Mouse (Mus musculus): ENCODE results near the gene Cd2bp2. TPM values are rescaled to one million over a fixed set of nuclear protein-coding genes. Genes with fewer than 3 reads are reported as not detected.

The Cd2bp2 gene
- polyA plus RNA-seq, 1 experiment from 2014 or later: 96.5 TPM

- Histone ChIP-seq H3K4me3 (ENCODE audit: low read depth, low read length) (peak overlapping the region; percentile 88), H3K36me3 (ENCODE audit: control insufficient read depth, insufficient read depth, low read length) (peaks cover 2% of the 10 kb centered on the region; the same call in 1 of the 2 replicates), H3K27ac (ENCODE audit: low read depth, low read length) (peak overlapping the region; percentile 77), H3K4me2 (ENCODE audit: low read depth, low read length, severe bottlenecking) (peak overlapping the region; percentile 99), H3K9ac (ENCODE audit: low read length) (peak overlapping the region; percentile 89), H3K4me1 (replicated peaks; ENCODE audit: control insufficient read depth, insufficient read depth, low read length) (peaks cover 10% of the 10 kb centered on the region; the same call in 1 of the 2 replicates), H3K9me3 (ENCODE audit: control insufficient read depth, low read length) (no peaks in the 10 kb centered on the region), H3K27me3 (ENCODE audit: control insufficient read depth, insufficient read depth, low read length) (no peaks in the 10 kb centered on the region; the same call in 1 of the 2 replicates)
- ATAC-seq (replicated peaks; ENCODE audit: low FRiP score): peak; percentile 36
- peak; percentile 71 for DNase-seq (ENCODE audit: low spot score)
- whole genome bisulfite sequencing: under 1% methylated on average over 49 of the region's 53 CpGs
These were observed 11.8 kb upstream of the Cd2bp2 start for GRCm38 (mm10) chr7:127207374-127208294.

- Histone ChIP-seq H3K27me3 (ENCODE audit: control insufficient read depth, insufficient read depth, low read length) (no peaks in the 10 kb centered on the region), H3K9me3 (ENCODE audit: control insufficient read depth, low read length) (no peaks in the 10 kb centered on the region), H3K9ac (ENCODE audit: low read length) (peak overlapping the region; percentile 89), H3K4me3 (ENCODE audit: low read depth, low read length) (peak overlapping the region; percentile 88), H3K36me3 (ENCODE audit: control insufficient read depth, insufficient read depth, low read length) (peaks cover 2% of the 10 kb centered on the region; the same call in 1 of the 2 replicates), H3K4me1 (replicated peaks; ENCODE audit: control insufficient read depth, insufficient read depth, low read length) (peaks cover 10% of the 10 kb centered on the region; the same call in 1 of the 2 replicates), H3K27ac (ENCODE audit: low read depth, low read length) (no peak overlapping the region), H3K4me2 (ENCODE audit: low read depth, low read length, severe bottlenecking) (peak overlapping the region; percentile 99)
- DNase-seq (ENCODE audit: low spot score): no peak
- WGBS: 71% methylated on average over 2 of the region's 2 CpGs
- ATAC-seq (replicated peaks; ENCODE audit: low FRiP score): no peak
These were observed 10.8 kb upstream of the Cd2bp2 start for GRCm38 (mm10) chr7:127206606-127207005.

DNA sequence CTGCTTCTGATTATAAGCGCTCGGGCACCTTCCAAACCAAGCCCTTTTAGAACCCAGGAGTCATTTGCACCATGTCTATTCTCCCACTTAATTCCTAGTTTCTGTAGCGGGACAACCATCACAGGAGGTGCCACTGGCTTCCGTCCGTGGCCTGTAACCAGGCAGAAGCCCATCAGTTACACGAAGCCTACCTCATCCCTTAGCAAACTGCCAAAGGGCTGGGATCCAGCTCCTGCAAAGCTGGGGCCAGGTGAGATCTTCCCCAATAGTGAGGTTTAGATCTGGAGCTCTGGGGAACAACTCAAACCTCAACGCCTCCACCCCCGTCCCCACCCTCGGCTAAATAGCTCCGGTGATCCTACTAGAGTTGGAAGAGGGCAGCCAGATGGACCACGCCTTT, 634 bp upstream of the Cd2bp2 start:
- H3K27me3 ChIP-seq (ENCODE audit: control insufficient read depth, insufficient read depth, low read length): no peaks in the 10 kb centered on the region
- peaks cover 6% of the 10 kb centered on the region for H3K4me1 ChIP-seq (replicated peaks; ENCODE audit: control insufficient read depth, insufficient read depth, low read length)
- H3K27ac ChIP-seq (ENCODE audit: low read depth, low read length): peak overlapping the region; percentile 55; the same call in 1 of the 2 replicates
- no peaks in the 10 kb centered on the region for H3K9me3 ChIP-seq (ENCODE audit: control insufficient read depth, low read length)
- peaks cover 28% of the 10 kb centered on the region for H3K36me3 ChIP-seq (ENCODE audit: control insufficient read depth, insufficient read depth, low read length)
- H3K4me3 ChIP-seq (ENCODE audit: low read depth, low read length): peak overlapping the region; percentile 80
- H3K9ac ChIP-seq (ENCODE audit: low read length): peak overlapping the region; percentile 70
- WGBS: 64% methylated on average over 11 of the region's 11 CpGs
- peak overlapping the region; percentile 87 for H3K4me2 ChIP-seq (ENCODE audit: low read depth, low read length, severe bottlenecking)
- ATAC-seq (replicated peaks; ENCODE audit: low FRiP score): no peak
- no peak for DNase-seq (ENCODE audit: low spot score)

GRCm38 (mm10) chr7:127194633-127195029, 1.2 kb downstream of the Cd2bp2 start:
- Histone ChIP-seq H3K27ac (ENCODE audit: low read depth, low read length) (no peak overlapping the region), H3K4me1 (replicated peaks; ENCODE audit: control insufficient read depth, insufficient read depth, low read length) (peaks cover 6% of the 10 kb centered on the region), H3K36me3 (ENCODE audit: control insufficient read depth, insufficient read depth, low read length) (peaks cover 23% of the 10 kb centered on the region), H3K4me3 (ENCODE audit: low read depth, low read length) (peak overlapping the region; percentile 80), H3K9ac (ENCODE audit: low read length) (peak overlapping the region; percentile 89), H3K4me2 (ENCODE audit: low read depth, low read length, severe bottlenecking) (peak overlapping the region; percentile 87), H3K9me3 (ENCODE audit: control insufficient read depth, low read length) (no peaks in the 10 kb centered on the region), H3K27me3 (ENCODE audit: control insufficient read depth, insufficient read depth, low read length) (no peaks in the 10 kb centered on the region)
- no peak for DNase-seq (ENCODE audit: low spot score)
- ATAC-seq (replicated peaks; ENCODE audit: low FRiP score): no peak
- WGBS: 85% methylated on average over 7 of the region's 7 CpGs

DNA sequence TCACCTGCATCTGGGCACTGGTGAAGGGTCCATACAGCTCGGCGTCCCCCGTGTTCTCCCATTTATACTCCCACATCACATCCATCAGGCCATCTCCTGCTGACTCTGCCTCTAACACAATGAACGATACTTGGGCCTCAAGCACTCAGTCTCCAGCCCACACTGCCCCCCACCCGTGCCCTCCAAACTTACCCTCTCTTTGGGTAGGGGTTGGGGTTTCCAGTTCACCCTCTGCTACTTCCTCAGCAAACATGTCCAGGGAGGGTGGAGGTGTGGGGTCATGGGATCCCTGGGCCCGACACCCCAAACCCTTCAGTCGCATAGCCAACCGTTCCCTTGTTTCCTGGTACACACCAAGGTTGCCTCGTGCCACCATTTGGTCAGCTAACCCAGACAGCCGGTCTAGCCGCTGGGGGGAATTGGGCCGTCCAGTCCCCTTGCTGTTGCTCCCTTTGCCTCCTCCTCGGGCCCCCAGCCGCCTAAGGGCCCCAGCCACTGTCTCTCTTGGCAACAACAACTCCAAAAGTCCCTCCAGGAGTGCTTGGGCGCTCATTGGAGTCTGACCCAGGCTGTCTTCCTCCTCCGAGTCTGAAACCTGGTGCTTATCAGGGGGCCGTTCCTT, 1.7 kb downstream of the Cd2bp2 start:
- Histone ChIP-seq H3K9me3 (ENCODE audit: control insufficient read depth, low read length) (no peaks in the 10 kb centered on the region), H3K4me2 (ENCODE audit: low read depth, low read length, severe bottlenecking) (no peak overlapping the region), H3K36me3 (ENCODE audit: control insufficient read depth, insufficient read depth, low read length) (peaks cover 21% of the 10 kb centered on the region), H3K27ac (ENCODE audit: low read depth, low read length) (no peak overlapping the region), H3K9ac (ENCODE audit: low read length) (no peak overlapping the region), H3K4me1 (replicated peaks; ENCODE audit: control insufficient read depth, insufficient read depth, low read length) (peaks cover 6% of the 10 kb centered on the region), H3K27me3 (ENCODE audit: control insufficient read depth, insufficient read depth, low read length) (no peaks in the 10 kb centered on the region), H3K4me3 (ENCODE audit: low read depth, low read length) (no peak overlapping the region; the same call in 1 of the 2 replicates)
- ATAC-seq (replicated peaks; ENCODE audit: low FRiP score): no peak
- no peak for DNase-seq (ENCODE audit: low spot score)
- 95% methylated on average over 17 of the region's 17 CpGs for WGBS

- peaks cover 6% of the 10 kb centered on the region for H3K4me1 ChIP-seq (replicated peaks; ENCODE audit: control insufficient read depth, insufficient read depth, low read length)
- DNase-seq (ENCODE audit: low spot score) (no peak), ATAC-seq (replicated peaks; ENCODE audit: low FRiP score) (no peak)
- no peak overlapping the region for H3K4me3 ChIP-seq (ENCODE audit: low read depth, low read length)
- H3K4me2 ChIP-seq (ENCODE audit: low read depth, low read length, severe bottlenecking): no peak overlapping the region
- H3K9me3 ChIP-seq (ENCODE audit: control insufficient read depth, low read length): no peaks in the 10 kb centered on the region
- 91% methylated on average over 5 of the region's 5 CpGs for WGBS
- no peak overlapping the region for H3K9ac ChIP-seq (ENCODE audit: low read length)
- H3K27ac ChIP-seq (ENCODE audit: low read depth, low read length): no peak overlapping the region
- peaks cover 21% of the 10 kb centered on the region for H3K36me3 ChIP-seq (ENCODE audit: control insufficient read depth, insufficient read depth, low read length)
- H3K27me3 ChIP-seq (ENCODE audit: control insufficient read depth, insufficient read depth, low read length): no peaks in the 10 kb centered on the region
These were observed 2.9 kb downstream of the Cd2bp2 start for GRCm38 (mm10) chr7:127192989-127193388.

DNA sequence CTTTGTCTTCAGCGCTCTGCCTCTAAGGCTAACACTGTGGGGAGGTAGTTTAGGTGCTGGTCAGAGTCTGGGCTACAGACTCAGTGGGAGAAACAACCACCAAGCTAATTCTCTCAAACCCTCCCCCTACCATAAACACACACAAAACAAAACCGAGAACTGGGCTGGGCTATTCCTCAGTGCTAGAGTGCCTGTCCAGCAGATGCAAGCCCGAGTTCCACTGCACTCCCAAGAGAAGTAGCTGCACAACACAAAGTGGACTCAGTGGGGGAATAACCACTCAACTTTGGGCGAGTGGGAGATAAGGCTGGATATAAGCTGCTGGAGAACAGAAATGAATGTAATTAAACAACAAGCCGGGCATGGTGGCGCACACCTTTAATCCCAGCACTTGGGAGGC, 5.2 kb downstream of the Cd2bp2 start:
- Histone ChIP-seq H3K4me3 (ENCODE audit: low read depth, low read length) (no peak overlapping the region), H3K9ac (ENCODE audit: low read length) (no peak overlapping the region), H3K9me3 (ENCODE audit: control insufficient read depth, low read length) (no peaks in the 10 kb centered on the region), H3K36me3 (ENCODE audit: control insufficient read depth, insufficient read depth, low read length) (peaks cover 21% of the 10 kb centered on the region), H3K4me2 (ENCODE audit: low read depth, low read length, severe bottlenecking) (no peak overlapping the region), H3K4me1 (replicated peaks; ENCODE audit: control insufficient read depth, insufficient read depth, low read length) (peaks cover 6% of the 10 kb centered on the region), H3K27ac (ENCODE audit: low read depth, low read length) (no peak overlapping the region), H3K27me3 (ENCODE audit: control insufficient read depth, insufficient read depth, low read length) (no peaks in the 10 kb centered on the region)
- DNase-seq (ENCODE audit: low spot score) (no peak), ATAC-seq (replicated peaks; ENCODE audit: low FRiP score) (no peak)
- 86% methylated on average over 6 of the region's 6 CpGs for WGBS

DNA sequence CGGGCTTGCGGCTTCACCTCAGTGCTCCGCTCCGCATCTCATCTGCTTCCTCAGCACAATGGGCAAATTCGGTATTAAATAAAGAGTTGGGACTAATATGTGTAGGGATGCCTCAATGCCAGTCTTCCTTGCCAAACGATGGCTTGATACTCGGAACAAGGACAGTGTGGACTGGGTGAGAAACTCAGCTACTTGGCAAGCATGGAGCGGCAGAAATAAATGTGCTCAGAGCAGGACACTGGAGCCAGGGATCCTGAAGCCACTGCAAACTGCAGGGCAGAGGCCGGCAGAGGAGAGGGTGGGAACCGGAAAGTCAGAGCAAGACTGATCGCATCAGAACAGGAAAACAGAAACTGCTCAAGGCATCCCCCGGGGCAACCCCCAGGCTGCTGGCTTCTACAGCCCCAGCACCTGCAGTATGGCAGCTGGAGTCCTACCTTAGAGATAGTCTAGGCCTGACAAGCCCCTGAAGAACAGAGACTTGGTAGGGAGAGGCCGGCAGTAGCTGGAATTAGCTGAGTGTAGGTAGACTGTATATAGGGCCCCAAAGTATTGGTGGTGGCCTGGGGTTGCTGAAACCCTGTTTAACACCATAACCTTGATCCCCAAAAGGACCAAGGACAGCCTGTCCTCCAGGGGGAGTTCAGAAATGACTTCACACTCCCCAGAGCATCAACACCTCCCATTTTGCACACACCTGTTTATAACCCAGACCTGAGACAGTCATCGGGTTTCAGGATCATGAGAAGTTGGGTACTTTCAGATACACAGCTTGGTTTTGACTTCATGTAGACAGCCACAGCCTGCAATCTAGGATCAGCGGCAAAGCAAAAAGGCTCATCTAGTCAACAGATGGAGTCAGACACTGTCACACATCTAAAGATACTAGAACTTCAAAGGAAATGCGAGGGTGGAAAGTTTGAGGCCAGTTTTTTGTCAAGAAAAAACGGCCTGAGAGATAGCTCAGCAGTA, 7.3 kb downstream of the Cd2bp2 start:
- Histone ChIP-seq H3K27me3 (ENCODE audit: control insufficient read depth, insufficient read depth, low read length) (no peaks in the 10 kb centered on the region), H3K4me2 (ENCODE audit: low read depth, low read length, severe bottlenecking) (no peak overlapping the region), H3K4me1 (replicated peaks; ENCODE audit: control insufficient read depth, insufficient read depth, low read length) (no peaks in the 10 kb centered on the region), H3K9ac (ENCODE audit: low read length) (no peak overlapping the region), H3K4me3 (ENCODE audit: low read depth, low read length) (no peak overlapping the region), H3K27ac (ENCODE audit: low read depth, low read length) (no peak overlapping the region), H3K9me3 (ENCODE audit: control insufficient read depth, low read length) (no peaks in the 10 kb centered on the region), H3K36me3 (ENCODE audit: control insufficient read depth, insufficient read depth, low read length) (peaks cover 16% of the 10 kb centered on the region)
- no peak for DNase-seq (ENCODE audit: low spot score)
- no peak for ATAC-seq (replicated peaks; ENCODE audit: low FRiP score)
- WGBS: 87% methylated on average over 17 of the region's 17 CpGs

All from forebrain, embryonic 11.5 days (tissue).